Mouse (Mus musculus) myocyte (in vitro differentiated cells): ENCODE measurements at regions not wholly inside any gene's neighbourhood (a gene's known extent, or its start where the extent isn't known, plus 50 kb on each side); places are given as distances from the start of the nearest gene placed in this dataset.

ENCODE experiments used
- CEBPB ChIP-seq: IDR thresholded peaks from 2 replicates; pipeline ENCODE4 v1.6.1; 2011; ENCODE audit warnings: mild to moderate bottlenecking, moderate library complexity; ENCODE audit not compliant: poor library complexity, insufficient read depth, severe bottlenecking
- E2F4 ChIP-seq: IDR thresholded peaks from one replicate; pipeline ENCODE4 v1.6.1; 2011; ENCODE audit warnings: mild to moderate bottlenecking, control low read depth, moderate library complexity; ENCODE audit not compliant: insufficient read depth
- MAX ChIP-seq: IDR thresholded peaks from one replicate; pipeline ENCODE4 v1.6.1; 2011; ENCODE audit warnings: low read depth, mild to moderate bottlenecking, control low read depth
- MYOG ChIP-seq, 3 experiments: IDR thresholded peaks; one replicate each; pipeline ENCODE4 v1.6.1; 2011; ENCODE audit warnings: control low read depth in 2 of 3, low read depth in 2 of 3, mild to moderate bottlenecking in 2 of 3; ENCODE audit not compliant: insufficient read length in 2 of 3, control insufficient read depth in 1 of 3, insufficient read depth in 1 of 3
- POLR2A ChIP-seq: IDR thresholded peaks from one replicate; pipeline ENCODE4 v1.6.1; 2011; ENCODE audit warnings: low read depth, mild to moderate bottlenecking, control low read depth, moderate library complexity; ENCODE audit not compliant: insufficient read length
- POLR2AphosphoS2 ChIP-seq: IDR thresholded peaks from one replicate; pipeline ENCODE4 v1.6.1; 2011; ENCODE audit warnings: low read depth, control low read depth; ENCODE audit not compliant: insufficient read length
- REST ChIP-seq: IDR thresholded peaks from one replicate; pipeline ENCODE4 v1.6.1; 2011; ENCODE audit warnings: mild to moderate bottlenecking, control low read depth, moderate library complexity; ENCODE audit not compliant: insufficient read depth, insufficient read length
- TCF12 ChIP-seq: IDR thresholded peaks from one replicate; pipeline ENCODE4 v1.6.1; 2011; ENCODE audit warnings: mild to moderate bottlenecking, control low read depth; ENCODE audit not compliant: poor library complexity, insufficient read depth, severe bottlenecking
- USF1 ChIP-seq: IDR thresholded peaks from one replicate; pipeline ENCODE4 v1.6.1; 2011; ENCODE audit warnings: low read depth, mild to moderate bottlenecking, control low read depth, moderate library complexity

DNA sequence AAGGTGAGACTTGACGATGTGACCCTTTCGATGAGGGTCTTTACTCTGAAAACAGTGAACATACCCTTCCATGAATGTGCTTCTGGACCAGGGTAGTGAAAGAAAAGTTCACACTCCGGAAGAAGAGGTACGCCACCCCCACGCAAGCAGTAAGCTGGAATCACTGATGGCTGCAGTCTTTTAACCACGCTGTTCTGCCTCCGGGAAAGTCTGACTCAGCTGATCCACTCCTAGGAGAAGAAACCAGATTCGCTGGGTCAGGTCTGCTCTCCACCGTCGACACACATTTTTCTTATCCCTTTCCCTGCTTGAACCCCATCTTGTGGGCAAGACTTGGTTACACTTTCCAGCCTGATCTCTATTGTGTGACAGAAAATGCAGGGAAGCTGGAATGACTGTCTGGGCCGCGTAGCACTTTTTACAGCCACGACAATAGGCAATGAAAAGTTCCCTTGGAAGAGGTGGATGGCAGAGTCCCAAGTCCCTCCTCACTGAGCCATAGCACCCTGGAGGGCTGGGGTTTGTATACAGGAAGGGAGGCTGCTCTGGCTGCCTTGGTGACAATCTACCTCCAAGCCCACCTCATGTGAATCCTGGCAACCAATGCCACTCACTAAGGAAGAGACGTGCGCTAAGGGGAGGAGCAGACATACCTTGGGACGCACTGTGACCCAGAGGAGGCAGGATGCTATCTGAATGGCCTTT is 96.9 kb upstream of the Nr4a3 start:
- TF ChIP-seq CEBPB (no peak), TCF12 (no peak), POLR2AphosphoS2 (no peak), POLR2A (no peak), REST (no peak), MYOG (IDR thresholded peaks at IDR 0.05; ENCODE audit: control insufficient read depth in 1 of 3, insufficient read depth in 1 of 3, insufficient read length in 2 of 3, low read depth in 2 of 3) (no peak), E2F4 (no peak), USF1 (no peak), MAX (no peak)
